Mouse (Mus musculus) heart, postnatal 0 days (tissue): Measurements from ENCODE around the gene Ptges2. TPM values are rescaled to one million over a fixed set of nuclear protein-coding genes. Genes with fewer than 3 reads are reported as not detected.
"Not testable (repeated sequence)": the region's sequence is repeated elsewhere in the genome, so short reads cannot be mapped to it uniquely, and the experiment has no call there.

Experiments used
- ATAC-seq: fragments of 200-750 bp; cut with Nextera tagmentation; 2 replicates; pipeline ENCODE4 v1.8.0; 2017; ENCODE audit warnings: low read depth, moderate number of reproducible peaks, moderate library complexity; ENCODE audit not compliant: insufficient read depth
- DNase-seq: peaks from one replicate; pipeline ENCODE4 v3.0.0-alpha.2; 2016; ENCODE audit warnings: low spot score
- H3K27ac ChIP-seq: fragments of 300-500 bp; sonication (generic); 2 replicates; pipeline ENCODE4 v1.5.1; 2014; ENCODE audit warnings: low read depth, mild to moderate bottlenecking
- H3K27me3 ChIP-seq: fragments of 300-500 bp; sonication (generic); 2 replicates; pipeline ENCODE4 v1.6.1; 2014; ENCODE audit warnings: low read length, mixed read lengths; ENCODE audit not compliant: control insufficient read depth, insufficient read depth
- H3K36me3 ChIP-seq: fragments of 300-500 bp; sonication (generic); replicated peaks from 2 replicates; pipeline ENCODE4 v1.6.1; 2014; ENCODE audit warnings: low read length, mixed read lengths; ENCODE audit not compliant: control insufficient read depth, insufficient read depth
- H3K4me1 ChIP-seq: fragments of 300-500 bp; sonication (generic); 2 replicates; pipeline ENCODE4 v1.6.1; 2014; ENCODE audit warnings: antibody characterized with exemption; ENCODE audit not compliant: control insufficient read depth, insufficient read depth
- H3K4me2 ChIP-seq: fragments of 300-500 bp; sonication (generic); 2 replicates; pipeline ENCODE4 v1.6.1; 2014; ENCODE audit warnings: low read depth, mild to moderate bottlenecking, low read length, moderate library complexity
- H3K4me3 ChIP-seq: fragments of 300-500 bp; sonication (generic); 2 replicates; pipeline ENCODE4 v1.5.1; 2014; ENCODE audit warnings: low read depth, low read length
- H3K9ac ChIP-seq: fragments of 300-500 bp; sonication (generic); replicated peaks from 2 replicates; pipeline ENCODE4 v1.6.1; 2014; ENCODE audit warnings: low read depth, low read length, mixed read lengths
- H3K9me3 ChIP-seq: fragments of 300-500 bp; sonication (generic); replicated peaks from 2 replicates; pipeline ENCODE4 v1.6.1; 2016; ENCODE audit warnings: low read length; ENCODE audit not compliant: control insufficient read depth
- CTCF ChIP-seq: IDR thresholded peaks from 2 replicates; pipeline ENCODE4 v1.5.1; 2016; ENCODE audit warnings: antibody characterized with exemption, control low read depth, low read depth
- EP300 ChIP-seq: IDR thresholded peaks from 2 replicates; pipeline ENCODE4 v1.6.1; 2016; ENCODE audit warnings: antibody characterized with exemption, low read depth
- WGBS: fragments of 180-500 bp; shearing (Covaris S2); extraction: QIAGEN DNeasy Blood & Tissue Kit; methylation state at CpG from one replicate; pipeline ENCODE4 v1.1.7; 2014; 5-methylcytosine and 5-hydroxymethylcytosine counted together
- polyA plus RNA-seq: library from polyadenylated mRNA; unstranded; fragments of >200 nt; fragmentation: Nextera tagmentation; extraction: Ambion mirVana; gene quantifications from 2 replicates; pipeline ENCODE4 v1.2.1, GENCODE M21; 2015
- total RNA-seq: library from RNA; depleted of rRNA; stranded (reverse); fragments of >200 nt; gene quantifications from 2 replicates; pipeline ENCODE4 v1.2.3, GENCODE M21; 2014; ENCODE audit warnings: low replicate concordance

Gene Ptges2
- total and polyA plus RNA-seq, 2 experiments from 2014 or later, result 33.9 to 65.4 TPM

GRCm38 (mm10) chr2:32356216-32356615, 39.5 kb upstream of the Ptges2 start:
- ATAC-seq (no peak), DNase-seq (no peak)
- Histone ChIP-seq H3K4me1 (peaks cover 4% of the 10 kb centered on the region; the same call in 1 of the 2 replicates), H3K36me3 (no peaks in the 10 kb centered on the region), H3K4me2 (no peak overlapping the region), H3K9ac (no peak overlapping the region), H3K27ac (no peak overlapping the region), H3K9me3 (no peaks in the 10 kb centered on the region), H3K27me3 (peaks cover 17% of the 10 kb centered on the region), H3K4me3 (no peak overlapping the region)
- TF ChIP-seq CTCF, result no peak
- TF ChIP-seq EP300, result no peak
- WGBS, result 47% methylated on average over 10 of the region's 10 CpGs

GRCm38 (mm10) chr2:32357710-32358109, 38.0 kb upstream of the Ptges2 start:
- H3K4me1 ChIP-seq, result peaks cover 3% of the 10 kb centered on the region; the same call in 1 of the 2 replicates
- 79% methylated on average over 3 of the region's 3 CpGs for WGBS
- H3K9me3 ChIP-seq, result no peaks in the 10 kb centered on the region
- no peak overlapping the region for H3K27ac ChIP-seq
- no peak overlapping the region for H3K4me2 ChIP-seq
- H3K36me3 ChIP-seq, result no peaks in the 10 kb centered on the region
- peaks cover 2% of the 10 kb centered on the region; the same call in 1 of the 2 replicates for H3K27me3 ChIP-seq
- ATAC-seq, result no peak
- DNase-seq, result no peak
- H3K9ac ChIP-seq, result no peak overlapping the region
- TF ChIP-seq CTCF (no peak), EP300 (no peak)
- no peak overlapping the region for H3K4me3 ChIP-seq

- Histone ChIP-seq H3K9ac (no peak overlapping the region), H3K4me3 (no peak overlapping the region), H3K9me3 (no peaks in the 10 kb centered on the region), H3K27me3 (no peaks in the 10 kb centered on the region), H3K4me2 (no peak overlapping the region), H3K27ac (no peak overlapping the region), H3K4me1 (no peaks in the 10 kb centered on the region), H3K36me3 (no peaks in the 10 kb centered on the region)
- DNase-seq, result no peak
- no peak for TF ChIP-seq EP300
- TF ChIP-seq CTCF, result no peak
- ATAC-seq, result no peak
- WGBS, result 50% methylated on average over 10 of the region's 10 CpGs
Observed at GRCm38 (mm10) chr2:32358381-32358780, 37.3 kb upstream of the Ptges2 start.

GRCm38 (mm10) chr2:32360741-32361140, 35.0 kb upstream of the Ptges2 start:
- Histone ChIP-seq H3K4me3 (peak overlapping the region; percentile 36), H3K27me3 (no peaks in the 10 kb centered on the region), H3K9me3 (no peaks in the 10 kb centered on the region), H3K4me2 (peak overlapping the region; percentile 69), H3K27ac (no peak overlapping the region), H3K9ac (no peak overlapping the region), H3K4me1 (peaks cover 5% of the 10 kb centered on the region), H3K36me3 (peaks cover 17% of the 10 kb centered on the region)
- TF ChIP-seq CTCF (no peak), EP300 (no peak)
- no peak for ATAC-seq
- peak; percentile 54 for DNase-seq
- WGBS, result 6% methylated on average over 14 of the region's 14 CpGs

- TF ChIP-seq EP300 (no peak), CTCF (peak; percentile 51)
- Histone ChIP-seq H3K4me1 (peaks cover 5% of the 10 kb centered on the region), H3K36me3 (peaks cover 19% of the 10 kb centered on the region), H3K27ac (no peak overlapping the region), H3K9ac (no peak overlapping the region), H3K4me2 (peak overlapping the region; percentile 69), H3K4me3 (peak overlapping the region; percentile 36), H3K9me3 (no peaks in the 10 kb centered on the region), H3K27me3 (no peaks in the 10 kb centered on the region)
- DNase-seq (peak; percentile 56), ATAC-seq (peak; percentile 34)
- 2% methylated on average over 24 of the region's 24 CpGs for WGBS
Observed at GRCm38 (mm10) chr2:32361437-32361836, 34.3 kb upstream of the Ptges2 start.

- Histone ChIP-seq H3K9ac (peak overlapping the region; percentile 72), H3K27ac (peak overlapping the region; percentile 84), H3K4me2 (peak overlapping the region; percentile 69), H3K36me3 (peaks cover 25% of the 10 kb centered on the region), H3K4me3 (peak overlapping the region; percentile 61)
- not testable (repeated sequence) for DNase-seq, ATAC-seq, H3K9me3 ChIP-seq, H3K27me3 ChIP-seq, H3K4me1 ChIP-seq
- 34% methylated on average over 5 of the region's 5 CpGs for WGBS
Observed at GRCm38 (mm10) chr2:32362274-32362673, 33.4 kb upstream of the Ptges2 start.
